Mouse (Mus musculus) Muller cell, postnatal 12 days (primary cell): ENCODE measurements around the gene Fam221b.

Experiments
- DNase-seq: peaks from one replicate; pipeline ENCODE4 v3.0.0-alpha.2; 2015; ENCODE audit errors: inconsistent ontology term

Gene Fam221b

DNA sequence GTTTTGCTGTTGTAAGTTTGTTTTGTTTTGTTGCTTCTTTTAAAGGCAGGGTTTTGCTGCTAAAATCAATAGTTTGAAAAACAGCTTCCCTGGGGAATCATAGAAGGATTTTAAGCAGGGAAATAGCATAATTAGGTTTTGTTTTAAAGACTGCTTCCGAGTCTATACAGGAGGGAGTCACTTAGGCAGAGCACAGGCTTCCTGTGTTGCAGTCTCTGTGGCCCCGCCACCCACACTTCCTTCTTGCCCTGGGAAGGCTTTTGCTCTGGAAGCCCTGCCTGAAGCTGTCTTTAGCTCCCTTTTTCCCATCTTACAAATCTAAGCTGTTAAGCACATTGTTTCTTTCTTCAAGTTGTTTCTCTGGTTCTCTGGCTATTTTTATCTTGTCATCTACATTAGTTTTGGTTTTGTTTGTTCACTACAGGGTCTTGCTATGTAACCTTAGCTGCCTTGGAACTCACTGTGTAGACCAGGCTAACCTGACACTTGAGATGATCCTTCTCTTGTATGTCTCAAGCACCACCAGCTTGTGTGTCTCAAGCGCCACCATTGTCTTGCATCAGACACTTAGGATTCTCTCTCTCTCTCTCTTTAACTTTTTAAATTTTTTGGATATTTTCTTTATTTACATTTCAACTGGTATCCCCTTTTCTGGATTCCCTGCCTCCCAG lies 55.8 kb downstream of the Fam221b start:
- DNase-seq: no peak

DNA sequence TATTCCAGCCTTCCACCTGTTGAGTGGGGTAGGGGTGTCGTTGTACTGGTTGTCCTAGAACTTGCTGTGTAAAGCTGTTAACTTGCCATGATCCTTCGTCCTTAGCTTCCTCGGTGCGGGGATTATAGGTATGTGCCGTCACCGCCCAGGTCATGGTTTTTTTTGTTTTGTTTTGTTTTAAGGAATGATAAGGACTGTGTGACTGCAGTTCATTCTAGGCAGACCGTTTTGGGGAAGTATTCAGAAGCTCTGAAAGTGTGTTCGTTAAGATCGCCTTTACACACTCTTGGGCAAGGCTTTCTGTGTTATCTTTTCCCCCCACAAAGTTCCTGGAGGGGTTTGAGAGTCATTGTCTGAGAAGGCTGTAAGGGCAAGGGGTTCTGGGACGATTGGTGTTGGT lies 56.4 kb downstream of the Fam221b start:
- no peak for DNase-seq
